Mouse (Mus musculus) layer of hippocampus, adult 11-12 months (tissue): ENCODE results near the gene Rbfox3.

ENCODE experiments used
- DNase-seq: peaks from one replicate; pipeline ENCODE4 v3.0.0; 2022; ENCODE audit warnings: low spot score

Gene Rbfox3

GRCm38 (mm10) chr11:118601484-118601883, 309.9 kb downstream of the Rbfox3 start:
- DNase-seq = no peak

- DNase-seq = no peak
Observed at GRCm38 (mm10) chr11:118600168-118600567, 311.2 kb downstream of the Rbfox3 start.

GRCm38 (mm10) chr11:118598726-118599125, 312.7 kb downstream of the Rbfox3 start:
- DNase-seq = no peak

- no peak for DNase-seq
Observed at GRCm38 (mm10) chr11:118584826-118585225, 326.6 kb downstream of the Rbfox3 start.

- DNase-seq = no peak
Observed at GRCm38 (mm10) chr11:118583989-118584388, 327.4 kb downstream of the Rbfox3 start.

- no peak for DNase-seq
Observed at GRCm38 (mm10) chr11:118583573-118583972, 327.8 kb downstream of the Rbfox3 start.

- no peak for DNase-seq
Observed at GRCm38 (mm10) chr11:118581019-118581418, 330.4 kb downstream of the Rbfox3 start.

- no peak for DNase-seq
Observed at GRCm38 (mm10) chr11:118579622-118580021, 331.8 kb downstream of the Rbfox3 start.

GRCm38 (mm10) chr11:118577271-118577670, 334.1 kb downstream of the Rbfox3 start:
- no peak for DNase-seq

GRCm38 (mm10) chr11:118576611-118577010, 334.8 kb downstream of the Rbfox3 start:
- no peak for DNase-seq

- DNase-seq = no peak
Observed at GRCm38 (mm10) chr11:118574418-118574817, 337.0 kb downstream of the Rbfox3 start.

GRCm38 (mm10) chr11:118573569-118573968, 337.8 kb downstream of the Rbfox3 start:
- DNase-seq = peak; percentile 43

- DNase-seq = no peak
Observed at GRCm38 (mm10) chr11:118573000-118573399, 338.4 kb downstream of the Rbfox3 start.

- no peak for DNase-seq
Observed at GRCm38 (mm10) chr11:118570164-118570563, 341.2 kb downstream of the Rbfox3 start.

- peak; percentile 25 for DNase-seq
Observed at GRCm38 (mm10) chr11:118569571-118570062, 341.8 kb downstream of the Rbfox3 start.

- no peak for DNase-seq
Observed at GRCm38 (mm10) chr11:118563877-118564276, 347.5 kb downstream of the Rbfox3 start.

- no peak for DNase-seq
Observed at GRCm38 (mm10) chr11:118562847-118563246, 348.6 kb downstream of the Rbfox3 start.

GRCm38 (mm10) chr11:118558193-118558592, 353.2 kb downstream of the Rbfox3 start:
- no peak for DNase-seq

GRCm38 (mm10) chr11:118555631-118556030, 355.8 kb downstream of the Rbfox3 start:
- no peak for DNase-seq

- no peak for DNase-seq
Observed at GRCm38 (mm10) chr11:118554542-118554941, 356.9 kb downstream of the Rbfox3 start.

- DNase-seq = no peak
Observed at GRCm38 (mm10) chr11:118553926-118554325, 357.5 kb downstream of the Rbfox3 start.

- DNase-seq = no peak
Observed at GRCm38 (mm10) chr11:118553001-118553400, 358.4 kb downstream of the Rbfox3 start.

GRCm38 (mm10) chr11:118552478-118552877, 358.9 kb downstream of the Rbfox3 start:
- no peak for DNase-seq

- DNase-seq = no peak
Observed at GRCm38 (mm10) chr11:118551705-118552104, 359.7 kb downstream of the Rbfox3 start.
